Mouse (Mus musculus) CD4-positive helper T cell, adult 2 months (primary cell): ENCODE measurements around the gene Dpp6.

Experiments
- DNase-seq: peaks from one replicate; pipeline ENCODE4 v3.0.0-alpha.2; 2012; ENCODE audit warnings: low read depth, missing footprints, low spot score

Gene Dpp6

DNA sequence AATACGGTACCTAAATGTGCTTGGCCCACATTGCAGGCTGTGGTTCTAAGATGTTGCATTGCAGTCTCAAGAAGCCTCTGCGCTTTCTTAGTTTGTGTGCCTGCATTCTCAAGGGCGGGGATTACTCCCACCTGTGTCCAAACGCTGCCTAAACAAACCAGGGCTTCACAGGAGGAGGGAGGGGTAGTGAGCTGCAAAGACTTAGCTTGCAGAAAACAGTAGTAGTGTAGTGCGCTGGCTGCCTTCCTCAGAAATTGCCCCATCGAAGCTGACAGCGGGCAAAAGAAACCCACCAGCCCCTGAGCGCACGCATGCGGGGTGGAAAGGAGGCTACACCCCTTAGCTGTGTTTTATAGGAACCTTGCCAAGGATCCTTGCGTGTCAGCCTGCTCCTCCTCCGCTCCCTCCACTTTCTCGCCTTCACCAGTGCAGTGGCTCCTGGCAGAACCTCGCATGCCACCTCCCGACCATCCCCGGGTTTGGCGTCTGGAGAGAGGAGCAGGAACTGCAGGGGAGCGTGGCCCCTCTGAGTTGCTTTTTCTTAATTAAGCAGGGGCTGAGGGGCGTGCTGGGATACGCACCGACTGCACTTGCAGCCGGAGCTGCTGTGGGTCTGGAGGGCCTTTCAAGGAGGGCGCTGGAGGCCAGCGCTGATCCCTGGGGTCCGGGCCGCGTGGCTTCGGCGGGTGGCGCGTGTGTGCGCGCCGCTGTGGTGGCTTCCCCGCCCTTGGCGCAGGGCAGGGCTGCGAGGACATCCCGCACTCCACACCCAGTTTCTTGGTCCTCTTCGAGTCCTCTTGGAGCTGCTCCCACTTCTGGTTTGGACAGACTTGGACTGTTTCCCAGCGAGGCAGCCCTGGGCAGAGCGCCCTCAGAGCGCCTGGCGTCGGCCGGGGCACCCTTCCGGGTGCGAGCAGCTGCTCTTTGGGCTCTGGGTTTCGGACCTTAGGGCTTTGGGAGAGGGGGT, at the start of gene Dpp6:
Gene Dpp6, plus strand, starts transcription at position 229 of the 967 bp plus-strand sequence.
- no peak for DNase-seq

DNA sequence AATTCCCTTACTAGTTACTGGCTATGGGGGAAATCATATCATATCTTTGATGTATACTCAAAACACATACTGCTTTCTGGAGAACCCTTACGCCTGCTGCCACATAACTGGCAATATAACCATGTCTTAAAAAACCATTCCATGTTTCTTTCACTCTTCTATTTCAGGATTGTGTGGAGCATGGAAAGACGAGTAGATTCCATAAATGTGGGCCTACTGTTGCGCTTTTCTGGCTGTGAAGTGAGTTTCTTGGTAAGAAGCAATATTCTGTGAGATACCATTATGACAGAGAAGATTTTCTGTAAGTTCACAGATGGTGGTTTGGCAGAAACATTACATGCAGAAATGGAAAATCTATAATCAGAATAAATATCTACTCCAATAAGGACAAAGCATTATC, 33.0 kb upstream of the Dpp6 start:
- no peak for DNase-seq

DNA sequence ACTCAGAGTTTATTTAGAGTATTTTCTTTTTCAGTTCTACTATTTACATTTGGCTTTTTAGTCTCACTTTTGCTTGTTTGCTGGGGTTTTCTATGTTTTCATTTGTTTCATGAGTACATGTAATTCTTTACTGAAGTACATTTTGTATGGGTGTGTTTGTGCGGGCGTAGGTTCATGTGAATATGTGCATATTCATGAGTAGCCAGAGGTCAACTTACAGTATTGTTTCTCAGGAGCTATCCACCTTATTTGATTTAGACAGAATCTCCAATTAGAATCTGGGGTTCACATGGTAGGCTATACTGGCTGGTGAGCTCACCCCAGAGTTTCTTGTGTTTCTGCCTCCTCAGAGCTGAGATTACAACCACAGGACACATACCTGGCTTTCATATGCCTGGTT, 21.5 kb upstream of the Dpp6 start:
- no peak for DNase-seq

DNA sequence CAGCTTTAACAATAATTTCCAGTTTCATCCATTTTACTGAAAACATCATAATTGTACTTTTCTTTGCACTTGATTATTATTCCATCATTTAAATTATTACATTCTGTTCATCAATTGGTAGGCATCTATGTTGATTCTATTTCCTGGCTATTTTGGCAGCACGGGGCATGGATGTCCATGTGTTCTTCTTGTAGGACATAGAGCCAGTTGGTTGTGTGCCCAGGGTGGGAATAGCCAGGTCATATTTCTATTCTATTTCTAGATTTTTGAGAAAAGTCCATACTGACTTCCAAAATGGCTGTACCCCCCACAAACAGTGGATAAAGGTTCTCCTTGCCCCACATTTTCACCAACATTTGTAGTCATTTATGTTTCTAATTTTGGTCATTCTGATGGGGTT, 19.0 kb downstream of the Dpp6 start:
- no peak for DNase-seq

DNA sequence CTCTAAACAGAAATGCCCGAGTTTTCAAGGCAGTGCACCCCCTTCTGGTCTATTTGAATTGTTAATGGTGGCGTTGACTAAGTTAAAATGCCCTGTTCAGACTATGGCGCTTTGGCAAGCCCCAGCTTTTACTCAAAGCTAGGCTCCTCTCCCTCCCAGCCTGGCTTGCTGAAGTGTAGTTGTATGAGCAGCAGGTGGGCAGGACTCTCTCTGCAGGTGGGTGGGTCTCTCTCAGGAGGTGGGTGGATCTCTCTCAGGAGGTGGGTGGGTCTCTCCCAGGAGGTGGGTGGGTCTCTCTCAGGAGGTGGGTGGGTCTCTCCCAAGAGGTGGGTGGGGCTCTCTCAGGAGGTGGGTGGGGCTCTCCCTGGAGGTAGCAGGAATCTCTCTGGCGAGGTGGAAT, 24.1 kb downstream of the Dpp6 start:
- no peak for DNase-seq

DNA sequence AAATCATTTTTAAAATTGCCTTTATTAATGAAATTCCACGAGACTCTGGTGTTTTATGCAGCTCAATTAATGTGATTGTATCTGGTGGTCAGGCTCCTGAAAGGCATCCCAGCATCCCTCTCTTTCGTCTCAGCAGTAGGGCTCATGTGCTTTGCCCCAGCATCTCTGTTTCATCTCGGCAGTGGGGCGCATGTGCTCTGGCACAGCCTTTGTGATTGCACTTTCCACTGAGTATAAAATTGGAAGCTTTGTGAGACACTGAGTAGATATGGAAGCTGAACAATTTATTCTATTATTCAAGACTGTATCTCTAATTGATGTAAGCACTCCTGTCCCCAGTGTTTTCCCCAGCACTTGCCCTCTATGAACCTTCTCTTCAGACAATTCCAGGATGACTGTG, 37.7 kb downstream of the Dpp6 start:
- no peak for DNase-seq

DNA sequence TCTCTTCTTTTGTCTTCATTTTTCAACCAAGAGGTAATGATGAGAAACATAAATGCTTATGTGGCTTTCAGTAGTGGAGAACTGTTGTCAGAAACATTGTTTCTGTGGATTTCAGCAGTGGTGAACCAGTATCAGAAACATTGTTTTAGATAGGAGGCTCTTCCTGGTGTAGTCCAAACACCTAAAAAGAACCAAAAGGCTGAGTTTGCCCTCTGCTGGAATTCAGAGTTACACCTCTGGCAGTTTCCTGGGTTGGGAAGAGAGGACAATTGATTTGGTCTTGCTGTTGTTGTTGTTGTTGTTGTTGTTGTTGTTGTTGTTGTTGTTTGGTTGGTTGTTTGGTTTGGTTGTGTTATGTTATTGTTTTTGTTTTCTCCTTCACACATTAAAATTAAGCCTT, 58.4 kb downstream of the Dpp6 start:
- DNase-seq: no peak

DNA sequence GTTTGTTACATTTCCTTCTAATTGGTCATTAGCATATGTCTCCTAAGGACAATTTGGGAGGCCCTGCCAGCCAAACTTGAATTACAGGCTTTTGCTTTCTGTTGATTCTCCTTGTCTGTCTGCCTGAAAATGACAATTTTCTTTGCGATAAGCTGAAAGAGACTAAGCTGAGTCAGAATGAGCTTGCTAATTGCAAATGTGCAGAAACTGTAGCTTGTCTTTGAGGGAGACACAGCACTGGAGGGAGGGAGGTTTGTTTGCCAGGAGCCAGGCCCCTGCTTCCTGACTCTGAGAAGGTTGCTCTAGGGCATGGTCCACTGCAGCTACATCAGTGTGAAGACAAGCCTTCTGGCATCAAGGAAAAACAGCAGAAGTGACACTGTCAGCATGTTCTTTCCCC, 70.5 kb downstream of the Dpp6 start:
- DNase-seq: no peak

DNA sequence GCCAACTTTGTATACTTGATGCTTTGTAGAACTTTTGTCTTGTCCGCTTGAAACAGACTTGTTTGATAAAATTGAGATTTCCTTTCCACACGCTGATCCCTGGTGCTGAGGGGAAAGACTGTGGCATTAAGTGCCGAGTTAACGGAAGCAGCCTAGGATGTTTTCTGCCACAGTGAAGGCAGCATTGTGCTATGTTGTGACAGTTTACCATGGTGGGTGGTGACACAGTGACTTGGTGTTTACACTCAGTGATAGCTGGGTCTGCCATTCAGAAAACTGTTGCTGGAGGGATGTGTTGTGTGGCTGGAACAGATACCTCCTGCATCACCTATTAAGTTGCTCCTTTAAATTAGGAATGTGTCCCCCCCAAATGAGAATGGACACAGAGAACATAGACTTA, 71.1 kb downstream of the Dpp6 start:
- no peak for DNase-seq

DNA sequence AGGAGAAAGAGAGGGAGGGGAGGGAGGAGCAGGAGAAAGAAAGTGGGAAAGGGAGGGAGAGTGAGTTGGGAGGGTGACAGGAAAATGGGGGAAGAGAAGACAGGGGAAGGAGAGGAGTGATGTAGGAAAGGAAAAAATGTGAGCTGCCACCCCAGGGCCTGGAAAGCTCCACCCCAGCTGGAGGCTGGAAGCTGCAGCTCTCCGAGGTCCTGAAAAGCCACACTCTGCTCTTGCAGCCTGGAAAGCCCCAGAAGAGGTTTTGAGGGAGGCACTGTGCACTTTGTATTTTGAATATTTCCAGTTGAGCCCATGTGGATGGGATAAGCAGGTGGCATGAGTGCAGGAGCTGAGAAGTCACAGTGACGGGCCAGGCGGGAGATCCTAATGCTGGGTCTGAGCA, 77.3 kb downstream of the Dpp6 start:
- DNase-seq: no peak

DNA sequence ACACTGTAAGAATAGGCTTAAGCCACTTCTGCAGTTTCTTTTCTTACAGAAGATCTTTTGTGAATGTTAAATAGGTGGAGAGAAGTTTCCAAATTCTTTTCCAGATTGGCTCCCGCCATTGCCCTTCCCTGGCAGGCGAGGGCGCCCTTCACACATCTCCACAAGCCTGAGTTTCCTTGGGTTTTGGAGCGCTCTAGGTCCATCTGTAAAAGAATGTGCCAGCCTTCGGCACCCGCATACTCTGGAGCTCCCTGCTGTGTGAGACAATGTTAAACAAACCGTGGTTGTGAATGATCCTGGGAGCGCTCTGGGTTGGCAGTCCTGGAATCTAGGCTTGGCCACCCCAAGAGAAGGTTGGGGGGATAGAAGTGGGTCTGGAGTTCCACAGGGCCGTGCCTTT, 86.8 kb downstream of the Dpp6 start:
- no peak for DNase-seq

DNA sequence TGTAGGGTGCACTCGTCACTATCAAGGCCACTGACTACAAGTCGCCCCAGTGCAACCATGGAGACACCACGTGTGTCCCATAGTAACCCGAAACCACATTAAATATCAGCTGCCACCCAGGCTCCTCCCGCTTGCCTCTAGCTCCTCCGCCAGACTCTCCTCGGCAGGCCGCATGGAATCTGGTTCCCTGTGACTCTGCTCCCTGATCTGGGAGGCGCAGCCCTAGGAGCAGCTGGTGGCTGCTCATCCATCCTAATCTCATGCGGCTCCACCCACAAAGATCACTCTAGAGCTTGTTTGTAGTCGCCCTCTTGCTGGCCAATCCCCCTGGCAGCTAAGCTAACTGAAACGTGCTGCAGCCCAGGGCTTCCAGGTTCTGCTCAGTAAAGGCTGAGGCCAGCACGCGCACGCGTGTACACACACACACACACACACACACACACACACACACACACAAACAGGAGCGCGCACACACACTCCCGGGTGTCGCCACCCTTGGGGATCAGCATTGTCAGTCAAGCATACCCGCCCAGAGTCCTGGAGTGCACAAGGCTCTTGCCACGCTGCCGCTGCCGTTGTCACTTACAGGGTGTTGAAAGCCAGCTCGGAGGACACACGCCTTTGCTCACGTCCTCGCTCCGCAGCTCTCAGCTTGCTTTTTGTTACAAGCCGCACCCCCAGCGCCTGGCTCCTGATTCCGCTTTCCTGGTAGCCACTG, 87.5 kb downstream of the Dpp6 start:
- DNase-seq: no peak

DNA sequence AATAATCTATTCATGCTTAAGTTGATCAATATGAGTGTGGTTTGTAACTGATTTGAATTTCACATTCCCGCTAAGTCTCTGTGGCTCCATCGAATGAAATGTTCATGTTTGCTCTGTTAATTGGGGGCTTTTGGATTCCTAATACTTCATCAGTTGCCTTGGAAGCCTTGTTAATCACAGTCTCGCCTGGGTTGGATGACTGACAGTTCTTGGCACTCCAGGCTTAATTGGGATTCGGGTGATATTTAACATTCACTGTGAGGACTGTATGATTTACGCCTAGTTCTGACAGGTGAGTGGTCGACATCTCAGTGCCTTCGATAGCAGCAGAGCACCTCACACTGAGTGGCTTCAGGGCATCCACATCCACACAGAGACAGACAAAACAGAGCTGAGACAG, 90.1 kb downstream of the Dpp6 start:
- no peak for DNase-seq

DNA sequence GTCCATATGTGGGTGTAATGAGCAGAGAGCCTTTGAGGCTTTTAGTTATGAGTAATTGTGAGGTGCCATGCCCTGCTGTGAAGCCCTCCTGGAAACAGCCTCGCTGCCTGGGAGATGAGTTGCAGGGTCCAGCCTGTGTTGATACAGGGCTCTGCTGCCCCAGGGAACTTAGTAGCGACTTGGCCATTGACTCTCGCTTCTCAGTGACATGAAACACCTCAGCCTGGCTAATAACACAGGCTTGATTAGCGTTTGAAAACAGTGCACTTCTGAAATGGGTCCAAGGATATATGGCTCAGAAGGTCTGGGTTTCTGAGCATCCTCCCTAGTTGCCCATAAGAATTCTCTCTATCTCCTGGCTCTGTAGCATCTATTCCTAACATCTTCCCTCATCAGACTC, 91.6 kb downstream of the Dpp6 start:
- DNase-seq: no peak

DNA sequence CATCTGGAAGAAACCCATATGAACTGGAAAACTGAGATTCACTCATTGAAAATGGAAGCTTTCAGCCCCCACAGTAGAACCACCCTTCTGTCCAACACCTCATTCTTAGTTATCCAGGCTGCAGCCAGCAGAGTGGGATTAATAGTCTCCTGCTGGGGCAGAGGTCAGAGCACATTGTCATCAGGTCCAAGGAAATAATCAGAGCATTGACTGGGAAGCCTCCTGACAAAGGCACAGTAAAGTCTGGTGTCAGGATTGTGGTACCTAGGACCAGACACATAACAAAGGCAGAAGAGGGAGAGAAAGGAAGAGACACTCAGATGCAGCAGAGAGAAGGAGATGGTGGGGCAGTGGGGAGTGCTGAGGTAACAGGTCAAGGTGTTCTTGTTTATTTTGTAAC, 93.3 kb downstream of the Dpp6 start:
- DNase-seq: no peak

DNA sequence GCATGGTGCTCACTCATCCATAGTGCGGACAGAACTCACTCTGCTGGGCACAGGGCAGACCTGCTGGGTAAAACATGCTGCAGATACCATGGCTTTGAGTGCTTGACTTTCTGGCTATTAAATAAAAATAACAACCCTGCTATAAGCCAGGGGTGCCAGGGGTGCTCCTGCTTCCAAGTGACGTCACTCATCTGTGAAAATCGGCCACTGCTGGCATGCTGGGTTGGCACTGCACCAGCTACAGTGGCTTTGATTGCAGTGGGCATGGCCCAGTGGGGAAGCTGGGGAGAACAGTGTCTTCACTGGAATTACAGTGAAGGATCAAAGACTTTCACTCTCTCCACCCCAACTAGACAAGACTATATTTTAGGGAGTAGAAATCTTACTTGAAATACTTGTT, 95.0 kb downstream of the Dpp6 start:
- no peak for DNase-seq

DNA sequence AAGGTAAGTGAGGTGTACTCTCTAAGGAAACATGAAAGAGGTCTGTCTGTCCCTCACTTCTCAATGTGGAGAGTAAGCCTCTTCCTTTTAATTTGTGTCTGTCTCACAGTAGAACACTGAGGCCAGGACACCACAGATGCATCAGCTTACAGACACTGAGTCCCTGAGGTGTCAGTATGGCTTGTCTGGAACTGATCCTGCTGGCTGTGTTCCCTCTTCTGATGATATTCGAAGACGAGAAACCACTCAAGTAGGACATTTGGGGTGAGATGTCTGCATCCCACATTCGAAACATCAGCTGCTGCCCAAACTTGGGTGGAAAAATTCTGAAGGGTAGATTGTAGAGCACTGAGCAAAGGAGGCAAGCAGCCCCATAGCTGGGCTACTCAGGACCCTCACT, 101.8 kb downstream of the Dpp6 start:
- DNase-seq: no peak

DNA sequence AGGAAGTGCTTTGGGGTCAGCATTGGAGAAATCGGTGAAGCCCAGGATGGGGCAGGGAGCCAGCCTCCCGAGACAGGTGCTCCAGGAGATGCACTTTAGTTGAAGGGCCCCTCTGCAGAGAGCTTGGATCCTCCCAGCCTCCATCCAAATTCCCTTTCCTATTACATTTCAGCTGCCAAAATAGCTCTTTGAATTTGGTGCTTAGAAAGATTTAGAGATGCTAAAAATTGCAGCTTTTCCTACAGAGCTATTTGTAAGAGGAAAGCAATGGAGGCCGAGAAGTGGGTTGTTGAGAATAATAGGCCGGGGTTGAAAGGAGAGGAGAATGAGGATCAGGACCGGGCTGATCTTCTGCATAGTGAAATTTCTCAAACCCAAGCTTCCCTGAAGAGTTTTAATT, 107.5 kb downstream of the Dpp6 start:
- no peak for DNase-seq

DNA sequence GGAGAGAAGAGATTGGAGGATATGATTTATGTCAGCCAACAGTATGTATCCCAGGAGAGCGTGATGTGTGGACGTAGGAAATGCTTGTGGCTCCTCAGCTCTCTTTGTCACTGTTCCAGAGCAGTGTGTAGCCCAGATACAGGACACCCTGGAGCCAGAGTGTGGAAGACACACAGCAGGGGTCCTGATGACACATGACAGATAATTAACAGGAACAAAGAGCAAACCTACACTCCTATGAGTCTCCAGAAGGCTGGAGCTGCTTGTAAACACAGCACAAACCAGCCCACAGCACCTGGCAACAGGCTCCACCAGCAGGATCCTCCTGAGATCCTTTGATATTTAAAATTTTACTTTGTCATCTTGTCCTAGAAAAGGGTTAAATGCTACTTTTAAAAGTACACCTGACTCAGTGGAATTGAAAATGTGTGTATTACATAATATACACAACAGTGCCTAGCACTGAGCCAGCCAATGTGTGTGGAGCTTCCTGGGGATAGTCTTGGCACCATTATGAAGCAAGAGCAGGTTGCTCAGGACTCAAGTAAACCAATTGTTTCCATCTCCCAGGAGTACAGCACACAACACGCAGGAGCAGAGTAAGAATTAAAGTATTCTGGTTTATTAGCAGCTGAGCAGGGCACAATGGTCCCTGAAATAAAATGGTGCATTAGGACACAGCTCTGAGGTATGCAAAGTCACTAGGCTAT, 115.6 kb downstream of the Dpp6 start:
- DNase-seq: no peak

DNA sequence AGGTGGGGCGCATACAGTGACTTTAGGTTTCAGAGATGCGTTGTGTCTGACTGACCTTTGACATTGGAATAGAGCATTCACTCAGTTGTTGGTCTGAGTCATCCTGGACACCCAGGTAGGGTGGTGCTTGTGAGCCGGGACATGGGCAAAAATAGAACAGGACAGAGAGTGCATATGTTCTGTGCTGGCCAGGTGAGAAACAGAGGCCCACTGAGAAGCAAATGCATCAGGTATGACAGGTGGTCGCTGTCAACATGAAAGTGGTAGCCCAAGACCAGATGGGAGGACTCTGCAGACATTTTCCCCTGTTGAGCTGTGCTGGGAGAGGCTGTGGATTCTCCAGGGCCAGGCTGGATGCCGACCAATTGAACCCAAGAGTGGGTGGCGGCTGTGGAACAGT, 117.9 kb downstream of the Dpp6 start:
- no peak for DNase-seq

DNA sequence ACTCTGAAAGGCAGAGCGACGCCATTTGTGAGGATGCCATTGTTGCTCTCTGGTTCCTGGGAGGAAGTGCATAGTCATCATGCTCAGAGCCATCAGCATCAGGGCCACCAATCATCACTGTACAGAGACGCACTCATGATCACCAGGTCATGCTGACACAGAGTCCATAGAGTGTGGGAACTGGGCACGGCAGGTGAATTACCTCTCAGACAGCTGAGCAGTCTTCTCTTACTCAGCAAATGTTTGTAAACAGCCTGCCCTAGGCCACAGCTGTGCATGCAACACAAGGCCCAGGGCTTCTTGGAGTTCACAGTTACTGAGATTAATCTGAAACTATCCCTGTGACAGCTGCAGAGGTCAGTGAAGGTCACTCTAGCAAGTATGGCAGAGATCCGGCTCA, 124.5 kb downstream of the Dpp6 start:
- DNase-seq: no peak

DNA sequence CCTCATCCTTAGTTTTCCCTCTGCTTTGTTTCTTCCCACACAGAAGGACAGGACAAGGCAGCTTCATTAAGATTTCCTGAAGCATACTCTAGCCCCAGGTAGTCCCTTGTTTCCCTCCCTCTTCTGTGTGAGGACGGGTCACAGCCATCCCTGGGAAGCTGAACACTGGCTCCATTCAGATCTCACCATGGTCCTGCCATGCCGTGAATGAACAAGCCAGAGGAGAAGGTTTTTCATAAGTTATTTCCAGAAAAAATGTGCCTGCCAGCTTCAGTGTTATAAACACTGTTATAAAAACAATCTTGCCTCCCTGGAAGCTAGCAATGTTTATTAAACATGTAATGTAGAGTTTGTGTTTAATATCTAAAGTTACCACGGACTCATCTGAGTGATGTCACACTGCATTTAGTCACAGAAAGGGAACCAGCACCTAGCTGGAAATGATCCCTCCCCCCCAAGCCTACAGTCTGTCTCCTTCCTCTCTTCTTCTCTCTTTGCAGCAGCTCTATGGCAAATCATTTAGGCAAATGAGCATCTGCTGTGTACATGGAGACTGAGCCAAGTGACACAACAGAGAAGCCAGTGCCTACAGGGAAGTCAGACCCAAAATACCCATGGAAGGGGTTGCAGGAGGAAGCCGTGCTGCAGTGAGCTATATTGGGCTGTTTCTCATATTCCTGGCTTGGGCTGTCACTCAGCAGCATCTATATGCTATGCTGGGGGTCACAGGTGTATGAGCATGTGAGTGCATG, 128.3 kb downstream of the Dpp6 start:
- no peak for DNase-seq
